Mouse (Mus musculus) embryonic fibroblast, embryonic 13.5 days (primary cell): ENCODE measurements around the gene Cdh23.

Experiments
- CTCF ChIP-seq: IDR thresholded peaks from 2 replicates; pipeline ENCODE4 v1.5.1; 2011; ENCODE audit warnings: mild to moderate bottlenecking, control low read depth, low read length, moderate library complexity, borderline replicate concordance; ENCODE audit not compliant: insufficient read depth
- POLR2A ChIP-seq: IDR thresholded peaks from 2 replicates; pipeline ENCODE4 v1.6.1; 2011; ENCODE audit warnings: low read depth, mild to moderate bottlenecking, control low read depth, low read length, moderate library complexity

DNA sequence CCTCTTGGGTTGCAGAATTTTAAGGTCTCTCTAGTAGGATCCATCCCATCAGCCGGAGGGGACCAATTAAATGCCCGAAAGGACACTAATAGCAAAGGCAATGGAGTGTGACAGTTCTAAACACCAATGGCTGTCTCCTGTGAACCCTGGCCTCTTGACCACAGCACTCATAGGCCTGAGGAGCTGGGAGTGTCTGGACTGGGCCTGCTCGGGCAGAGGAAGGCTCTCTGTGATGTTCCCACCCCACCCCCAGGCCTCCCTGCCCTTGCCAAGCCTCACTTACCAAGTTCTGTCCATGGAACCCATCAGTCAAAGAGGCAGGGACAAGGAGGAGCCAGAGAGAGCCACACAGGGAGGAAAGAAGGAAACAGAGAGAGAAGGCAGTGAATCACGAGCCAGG lies 228.5 kb downstream of the Cdh23 start:
- TF ChIP-seq CTCF = no peak
- TF ChIP-seq POLR2A = no peak
